Mouse (Mus musculus): ENCODE results near the gene Mrpl4. TPM values are rescaled to one million over a fixed set of nuclear protein-coding genes. Genes with fewer than 3 reads are reported as not detected.
A peak's percentile ranks its signal among the peaks of the same experiment; 100 is the strongest.
"Not testable (repeated sequence)": the region's sequence is repeated elsewhere in the genome, so short reads cannot be mapped to it uniquely, and the experiment has no call there.

Mrpl4 gene
- polyA plus RNA-seq, 1 experiment from 2014 or later, result 181 TPM

- H3K4me1 ChIP-seq (ENCODE audit: control insufficient read depth, insufficient read depth, low read length), result peaks cover 19% of the 10 kb centered on the region
- WGBS, result 72% methylated on average over 9 of the region's 9 CpGs
- H3K9me3 ChIP-seq (ENCODE audit: control insufficient read depth, low read length); H3K27ac ChIP-seq (ENCODE audit: low read length); H3K4me3 ChIP-seq (ENCODE audit: low read length); H3K9ac ChIP-seq (ENCODE audit: low read depth, low read length); H3K27me3 ChIP-seq (replicated peaks; ENCODE audit: control insufficient read depth, insufficient read depth, low read length); ATAC-seq; H3K4me2 ChIP-seq (ENCODE audit: low read depth, low read length): not testable (repeated sequence)
- peaks cover 13% of the 10 kb centered on the region for H3K36me3 ChIP-seq (ENCODE audit: control insufficient read depth, insufficient read depth, low read length)
Observed at GRCm38 (mm10) chr9:21010939-21011541, 8.5 kb downstream of the Mrpl4 start.

GRCm38 (mm10) chr9:21011846-21012312, 9.3 kb downstream of the Mrpl4 start:
- WGBS, result 53% methylated on average over 5 of the region's 5 CpGs
- no peak overlapping the region for H3K9ac ChIP-seq (ENCODE audit: low read depth, low read length)
- H3K36me3 ChIP-seq (ENCODE audit: control insufficient read depth, insufficient read depth, low read length), result peaks cover 9% of the 10 kb centered on the region
- peak overlapping the region; percentile 77 for H3K27ac ChIP-seq (ENCODE audit: low read length)
- H3K4me2 ChIP-seq (ENCODE audit: low read depth, low read length), result no peak overlapping the region
- H3K27me3 ChIP-seq (replicated peaks; ENCODE audit: control insufficient read depth, insufficient read depth, low read length), result peaks cover 7% of the 10 kb centered on the region; the same call in 1 of the 2 replicates
- H3K9me3 ChIP-seq (ENCODE audit: control insufficient read depth, low read length), result no peaks in the 10 kb centered on the region
- H3K4me3 ChIP-seq (ENCODE audit: low read length), result no peak overlapping the region
- peaks cover 24% of the 10 kb centered on the region for H3K4me1 ChIP-seq (ENCODE audit: control insufficient read depth, insufficient read depth, low read length)
- ATAC-seq, result no peak

- H3K27me3 ChIP-seq (replicated peaks; ENCODE audit: control insufficient read depth, insufficient read depth, low read length), result peaks cover 7% of the 10 kb centered on the region; the same call in 1 of the 2 replicates
- 56% methylated on average over 1 of the region's 1 CpGs for WGBS
- H3K9ac ChIP-seq (ENCODE audit: low read depth, low read length), result no peak overlapping the region
- peaks cover 9% of the 10 kb centered on the region for H3K36me3 ChIP-seq (ENCODE audit: control insufficient read depth, insufficient read depth, low read length)
- no peak for ATAC-seq
- H3K9me3 ChIP-seq (ENCODE audit: control insufficient read depth, low read length), result no peaks in the 10 kb centered on the region
- H3K4me3 ChIP-seq (ENCODE audit: low read length), result no peak overlapping the region
- no peak overlapping the region for H3K4me2 ChIP-seq (ENCODE audit: low read depth, low read length)
- H3K4me1 ChIP-seq (ENCODE audit: control insufficient read depth, insufficient read depth, low read length), result peaks cover 24% of the 10 kb centered on the region
- peak overlapping the region; percentile 54; the same call in 1 of the 2 replicates for H3K27ac ChIP-seq (ENCODE audit: low read length)
Observed at GRCm38 (mm10) chr9:21012368-21012767, 9.8 kb downstream of the Mrpl4 start.

DNA sequence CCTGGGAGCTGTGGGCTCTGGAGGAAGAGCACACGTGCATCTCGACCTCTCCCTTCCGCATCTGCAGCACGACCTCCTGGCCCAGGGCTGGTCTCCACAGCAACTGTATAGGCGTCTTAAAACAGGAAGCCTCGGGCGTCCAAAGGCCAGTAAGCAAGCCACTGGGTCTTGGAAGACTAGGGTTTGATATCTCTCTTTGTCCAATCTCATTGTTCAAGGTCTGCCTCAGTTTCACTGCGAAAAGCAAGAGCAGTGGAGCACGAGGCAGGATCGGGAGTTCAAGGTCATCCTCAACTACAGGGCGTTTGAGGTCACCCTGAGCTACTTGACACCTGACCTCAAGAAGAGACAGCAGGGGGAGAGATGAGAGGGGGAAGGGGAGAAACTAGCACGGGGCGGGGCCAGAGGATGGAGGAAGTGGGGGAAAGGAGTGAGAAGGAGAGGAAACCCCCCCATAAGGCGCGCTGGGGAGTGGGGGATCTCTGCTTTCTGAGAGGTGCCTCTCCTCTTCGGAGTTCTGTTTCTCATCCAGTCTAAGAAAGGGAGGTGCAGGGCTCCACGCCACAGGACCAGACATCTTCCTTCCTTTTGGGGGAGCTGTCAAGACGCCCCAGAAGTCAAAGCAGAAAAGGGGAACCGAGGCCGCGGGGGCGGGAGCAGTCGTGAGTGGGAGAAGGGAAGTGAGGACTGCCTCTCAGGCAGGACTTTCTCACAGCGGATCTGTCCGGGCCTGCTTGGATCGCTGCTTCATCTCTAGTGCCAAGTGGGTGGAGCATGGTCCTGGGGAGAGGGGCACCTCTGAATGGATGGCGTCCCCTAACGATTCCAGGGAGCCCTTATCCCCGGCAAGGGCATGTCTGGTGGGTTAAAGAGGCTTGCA, 12.4 kb downstream of the Mrpl4 start:
- H3K9me3 ChIP-seq (ENCODE audit: control insufficient read depth, low read length), result no peaks in the 10 kb centered on the region
- peak overlapping the region; percentile 71 for H3K4me2 ChIP-seq (ENCODE audit: low read depth, low read length)
- H3K4me3 ChIP-seq (ENCODE audit: low read length), result peak overlapping the region; percentile 53
- whole genome bisulfite sequencing, result 6% methylated on average over 28 of the region's 29 CpGs
- peak overlapping the region; percentile 37; the same call in 1 of the 2 replicates for H3K27ac ChIP-seq (ENCODE audit: low read length)
- no peaks in the 10 kb centered on the region for H3K36me3 ChIP-seq (ENCODE audit: control insufficient read depth, insufficient read depth, low read length)
- ATAC-seq, result peak; percentile 56
- H3K9ac ChIP-seq (ENCODE audit: low read depth, low read length), result peak overlapping the region; percentile 65
- peaks cover 24% of the 10 kb centered on the region for H3K4me1 ChIP-seq (ENCODE audit: control insufficient read depth, insufficient read depth, low read length)
- H3K27me3 ChIP-seq (replicated peaks; ENCODE audit: control insufficient read depth, insufficient read depth, low read length), result peaks cover 7% of the 10 kb centered on the region; the same call in 1 of the 2 replicates

- ATAC-seq, result peak; percentile 86
- H3K9ac ChIP-seq (ENCODE audit: low read depth, low read length), result peak within 1 kb of the TSS; percentile 65
- H3K9me3 ChIP-seq (ENCODE audit: control insufficient read depth, low read length), result no peaks in the 10 kb centered on the region
- WGBS, result 1% methylated on average over 29 of the region's 30 CpGs
- peaks cover 24% of the 10 kb centered on the region for H3K4me1 ChIP-seq (ENCODE audit: control insufficient read depth, insufficient read depth, low read length)
- peak within 1 kb of the TSS; percentile 71 for H3K4me2 ChIP-seq (ENCODE audit: low read depth, low read length)
- peaks cover 7% of the 10 kb centered on the region; the same call in 1 of the 2 replicates for H3K27me3 ChIP-seq (replicated peaks; ENCODE audit: control insufficient read depth, insufficient read depth, low read length)
- peak within 1 kb of the TSS; percentile 37; the same call in 1 of the 2 replicates for H3K27ac ChIP-seq (ENCODE audit: low read length)
- H3K4me3 ChIP-seq (ENCODE audit: low read length), result peak within 1 kb of the TSS; percentile 53
- no peaks in the 10 kb centered on the region for H3K36me3 ChIP-seq (ENCODE audit: control insufficient read depth, insufficient read depth, low read length)
Observed at GRCm38 (mm10) chr9:21015571-21016130, 13.1 kb downstream of the Mrpl4 start, which contains the start of gene Icam1. TSS of gene Icam1 (plus strand) at chr9:21015985.

GRCm38 (mm10) chr9:21016331-21017176, 14.0 kb downstream of the Mrpl4 start:
- peak overlapping the region; percentile 65; the same call in 1 of the 2 replicates for H3K9ac ChIP-seq (ENCODE audit: low read depth, low read length)
- no peak; the same call in 1 of the 2 replicates for ATAC-seq
- peak overlapping the region; percentile 71 for H3K4me2 ChIP-seq (ENCODE audit: low read depth, low read length)
- peak overlapping the region; percentile 53 for H3K4me3 ChIP-seq (ENCODE audit: low read length)
- peaks cover 24% of the 10 kb centered on the region for H3K4me1 ChIP-seq (ENCODE audit: control insufficient read depth, insufficient read depth, low read length)
- H3K27me3 ChIP-seq (replicated peaks; ENCODE audit: control insufficient read depth, insufficient read depth, low read length), result peaks cover 7% of the 10 kb centered on the region; the same call in 1 of the 2 replicates
- 8% methylated on average over 17 of the region's 17 CpGs for WGBS
- H3K27ac ChIP-seq (ENCODE audit: low read length), result no peak overlapping the region; the same call in 1 of the 2 replicates
- no peaks in the 10 kb centered on the region for H3K9me3 ChIP-seq (ENCODE audit: control insufficient read depth, low read length)
- no peaks in the 10 kb centered on the region for H3K36me3 ChIP-seq (ENCODE audit: control insufficient read depth, insufficient read depth, low read length)

- no peak for ATAC-seq
- WGBS, result 35% methylated on average over 4 of the region's 4 CpGs
Observed at GRCm38 (mm10) chr9:21017177-21017575, 14.6 kb downstream of the Mrpl4 start.

DNA sequence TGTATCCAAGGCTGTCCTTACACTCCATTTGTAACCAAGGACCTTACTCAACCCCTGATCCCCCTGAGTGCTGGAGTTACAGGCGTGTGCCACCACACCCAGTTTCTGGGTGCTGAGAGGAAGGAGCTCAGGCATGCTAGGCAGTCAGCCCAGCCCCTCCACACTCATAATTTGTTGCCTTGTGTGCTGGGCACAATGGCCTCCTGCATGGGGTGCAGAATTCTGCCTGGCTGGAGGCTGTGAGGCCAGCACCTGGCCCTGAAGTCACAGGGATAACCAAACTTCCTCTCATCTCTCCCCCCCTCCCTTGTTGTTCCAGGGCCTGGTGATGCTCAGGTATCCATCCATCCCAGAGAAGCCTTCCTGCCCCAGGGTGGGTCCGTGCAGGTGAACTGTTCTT, 16.1 kb downstream of the Mrpl4 start:
- WGBS, result 75% methylated on average over 2 of the region's 2 CpGs
- no peak overlapping the region for H3K4me3 ChIP-seq (ENCODE audit: low read length)
- H3K27ac ChIP-seq (ENCODE audit: low read length), result no peak overlapping the region
- no peak for ATAC-seq
- no peaks in the 10 kb centered on the region for H3K36me3 ChIP-seq (ENCODE audit: control insufficient read depth, insufficient read depth, low read length)
- peaks cover 21% of the 10 kb centered on the region for H3K4me1 ChIP-seq (ENCODE audit: control insufficient read depth, insufficient read depth, low read length)
- no peak overlapping the region for H3K9ac ChIP-seq (ENCODE audit: low read depth, low read length)
- no peaks in the 10 kb centered on the region for H3K9me3 ChIP-seq (ENCODE audit: control insufficient read depth, low read length)
- no peak overlapping the region for H3K4me2 ChIP-seq (ENCODE audit: low read depth, low read length)
- H3K27me3 ChIP-seq (replicated peaks; ENCODE audit: control insufficient read depth, insufficient read depth, low read length), result peaks cover 7% of the 10 kb centered on the region; the same call in 1 of the 2 replicates

More at GRCm38 (mm10) chr9:21017177-21017575, 14.6 kb downstream of the Mrpl4 start:
- Histone ChIP-seq H3K4me1 (ENCODE audit: control insufficient read depth, insufficient read depth, low read length) (peaks cover 24% of the 10 kb centered on the region), H3K27me3 (replicated peaks; ENCODE audit: control insufficient read depth, insufficient read depth, low read length) (peaks cover 7% of the 10 kb centered on the region; the same call in 1 of the 2 replicates), H3K9ac (ENCODE audit: low read depth, low read length) (no peak overlapping the region), H3K4me2 (ENCODE audit: low read depth, low read length) (peak overlapping the region; percentile 71; the same call in 1 of the 2 replicates), H3K9me3 (ENCODE audit: control insufficient read depth, low read length) (no peaks in the 10 kb centered on the region), H3K27ac (ENCODE audit: low read length) (no peak overlapping the region), H3K4me3 (ENCODE audit: low read length) (peak overlapping the region; percentile 53), H3K36me3 (ENCODE audit: control insufficient read depth, insufficient read depth, low read length) (no peaks in the 10 kb centered on the region)

Data from intestine, embryonic 16.5 days (tissue).